Mouse (Mus musculus) midbrain, embryonic 12.5 days (tissue): ENCODE data around the gene Il23a. TPM values are rescaled to one million over a fixed set of nuclear protein-coding genes. Genes with fewer than 3 reads are reported as not detected.
A peak's percentile ranks its signal among the peaks of the same experiment; 100 is the strongest.

Experiments used
- ATAC-seq: fragments of 200-750 bp; cut with Nextera tagmentation; 2 replicates; pipeline ENCODE4 v1.8.0; 2017; ENCODE audit warnings: low read depth, moderate TSS enrichment, moderate library complexity; ENCODE audit not compliant: low FRiP score
- H3K27ac ChIP-seq: fragments of 300-500 bp; sonication (generic); replicated peaks from 2 replicates; pipeline ENCODE4 v1.5.1; 2016; ENCODE audit warnings: mild to moderate bottlenecking
- H3K27me3 ChIP-seq: fragments of 300-500 bp; sonication (generic); 2 replicates; pipeline ENCODE4 v1.6.1; 2016; ENCODE audit warnings: mild to moderate bottlenecking
- H3K36me3 ChIP-seq: fragments of 300-500 bp; sonication (generic); 2 replicates; pipeline ENCODE4 v1.6.1; 2016
- H3K4me1 ChIP-seq: fragments of 300-500 bp; sonication (generic); 2 replicates; pipeline ENCODE4 v1.6.1; 2016
- H3K4me2 ChIP-seq: fragments of 300-500 bp; sonication (generic); replicated peaks from 2 replicates; pipeline ENCODE4 v1.6.1; 2016; ENCODE audit warnings: mild to moderate bottlenecking, moderate library complexity
- H3K4me3 ChIP-seq: fragments of 300-500 bp; sonication (generic); 2 replicates; pipeline ENCODE4 v1.5.1; 2016; ENCODE audit warnings: mild to moderate bottlenecking
- H3K9ac ChIP-seq: fragments of 300-500 bp; sonication (generic); replicated peaks from 2 replicates; pipeline ENCODE4 v1.6.1; 2016; ENCODE audit warnings: mild to moderate bottlenecking, moderate library complexity
- H3K9me3 ChIP-seq: fragments of 300-500 bp; sonication (generic); 2 replicates; pipeline ENCODE4 v1.6.1; 2016; ENCODE audit warnings: mild to moderate bottlenecking
- WGBS: fragments of 180-500 bp; shearing (Covaris S2); methylation state at CpG from one replicate; pipeline ENCODE4 v1.1.7; 2016; 5-methylcytosine and 5-hydroxymethylcytosine counted together
- polyA plus RNA-seq: library from polyadenylated mRNA; unstranded; fragments of >200 nt; fragmentation: Nextera tagmentation; extraction: Ambion mirVana; gene quantifications from 2 replicates; pipeline ENCODE4 v1.2.1, GENCODE M21; 2016

Il23a gene
- polyA plus RNA-seq: not detected in 2 replicates

- Histone ChIP-seq H3K36me3 (no peaks in the 10 kb centered on the region), H3K27ac (no peak within 1 kb of the TSS), H3K4me2 (no peak within 1 kb of the TSS), H3K9ac (no peak within 1 kb of the TSS), H3K27me3 (no peaks in the 10 kb centered on the region), H3K4me3 (no peak within 1 kb of the TSS), H3K4me1 (peaks cover 8% of the 10 kb centered on the region), H3K9me3 (no peaks in the 10 kb centered on the region)
- no peak for ATAC-seq
- WGBS: 85% methylated on average over 11 of the region's 11 CpGs
Observed at GRCm38 (mm10) chr10:128298702-128299171, at the start of gene Il23a. Gene Il23a (minus strand): TSS chr10:128298752.

GRCm38 (mm10) chr10:128347541-128347940 is 49.0 kb upstream of the Il23a start:
- WGBS: 94% methylated on average over 8 of the region's 8 CpGs
- no peak overlapping the region for H3K27ac ChIP-seq
- H3K9me3 ChIP-seq: no peaks in the 10 kb centered on the region
- H3K4me1 ChIP-seq: no peaks in the 10 kb centered on the region
- H3K36me3 ChIP-seq: peaks cover 30% of the 10 kb centered on the region
- H3K4me2 ChIP-seq: no peak overlapping the region
- H3K27me3 ChIP-seq: no peaks in the 10 kb centered on the region
- H3K9ac ChIP-seq: no peak overlapping the region
- no peak for ATAC-seq
- H3K4me3 ChIP-seq: no peak overlapping the region

DNA sequence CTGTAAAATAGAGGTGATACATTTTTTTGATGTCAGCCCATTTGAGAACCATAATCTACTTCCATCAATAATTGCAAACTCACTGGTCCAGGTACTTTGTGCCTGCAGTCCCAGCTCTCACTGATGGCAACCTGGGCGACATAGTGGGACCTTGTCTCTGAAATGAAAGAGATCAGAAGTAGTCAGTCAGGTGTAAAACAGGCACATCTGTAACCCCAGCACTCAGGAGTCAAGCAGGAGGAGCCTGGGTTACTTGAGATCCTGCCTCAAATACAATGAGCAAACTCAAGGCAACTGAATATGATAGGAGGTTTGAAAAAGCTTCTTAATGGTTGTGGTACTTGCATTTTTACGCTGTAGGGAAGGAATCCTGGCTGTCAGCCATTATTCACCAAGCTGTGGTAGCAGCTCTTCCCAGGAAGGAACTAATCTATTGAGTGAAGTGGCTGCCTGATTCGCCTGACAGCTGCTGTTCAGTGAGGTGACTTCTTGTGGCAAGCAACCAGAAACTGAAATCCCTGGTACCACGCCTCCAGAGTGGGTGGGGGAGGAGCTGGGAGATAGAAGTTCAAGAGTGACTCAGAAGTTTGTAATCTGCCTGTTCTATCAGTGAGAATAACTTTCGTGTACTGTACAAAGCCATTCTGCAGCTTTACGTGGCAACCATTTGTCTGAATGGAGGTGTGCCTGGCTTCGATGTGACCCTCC is 46.2 kb upstream of the Il23a start:
- Histone ChIP-seq H3K4me2 (no peak overlapping the region), H3K36me3 (peaks cover 8% of the 10 kb centered on the region), H3K4me1 (no peaks in the 10 kb centered on the region), H3K9ac (no peak overlapping the region), H3K9me3 (no peaks in the 10 kb centered on the region), H3K27me3 (no peaks in the 10 kb centered on the region), H3K27ac (peak overlapping the region; percentile 56; the same call in 1 of the 2 replicates), H3K4me3 (no peak overlapping the region)
- ATAC-seq: no peak
- WGBS: 65% methylated on average over 7 of the region's 7 CpGs

- no peak for ATAC-seq
- Histone ChIP-seq H3K9ac (no peak overlapping the region), H3K4me3 (no peak overlapping the region), H3K27me3 (no peaks in the 10 kb centered on the region), H3K4me2 (no peak overlapping the region), H3K27ac (no peak overlapping the region), H3K36me3 (peaks cover 5% of the 10 kb centered on the region), H3K4me1 (peaks cover 11% of the 10 kb centered on the region), H3K9me3 (no peaks in the 10 kb centered on the region)
- WGBS: 93% methylated on average over 1 of the region's 1 CpGs
Observed at GRCm38 (mm10) chr10:128343436-128343835, 44.9 kb upstream of the Il23a start.

DNA sequence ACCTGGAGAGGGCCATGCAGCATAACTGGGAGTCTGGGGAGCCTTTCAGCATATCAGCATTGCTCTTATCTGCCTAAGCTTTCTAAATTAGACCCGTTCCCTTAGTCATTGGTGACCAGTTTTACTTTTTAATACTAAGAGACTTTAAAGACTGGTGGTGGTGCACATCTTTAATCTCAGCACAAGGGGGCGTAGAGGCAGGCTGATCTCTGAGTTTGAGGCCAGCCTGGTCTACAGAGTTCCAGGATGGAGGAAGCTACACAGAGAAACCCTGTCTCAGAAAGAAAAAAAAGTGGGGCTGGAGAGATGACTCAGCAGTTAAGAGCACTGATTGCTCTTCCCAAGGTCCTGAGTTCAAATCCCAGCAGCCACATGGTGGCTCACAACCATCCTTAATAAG is 41.7 kb upstream of the Il23a start:
- no peak overlapping the region for H3K4me3 ChIP-seq
- H3K36me3 ChIP-seq: peaks cover 5% of the 10 kb centered on the region
- H3K9ac ChIP-seq: no peak overlapping the region
- H3K27ac ChIP-seq: no peak overlapping the region
- WGBS: 80% methylated on average over 2 of the region's 2 CpGs
- no peaks in the 10 kb centered on the region for H3K27me3 ChIP-seq
- no peaks in the 10 kb centered on the region for H3K9me3 ChIP-seq
- no peak for ATAC-seq
- peaks cover 19% of the 10 kb centered on the region for H3K4me1 ChIP-seq
- H3K4me2 ChIP-seq: no peak overlapping the region

GRCm38 (mm10) chr10:128338948-128339347 is 40.4 kb upstream of the Il23a start:
- H3K9me3 ChIP-seq: no peaks in the 10 kb centered on the region
- H3K4me1 ChIP-seq: peaks cover 19% of the 10 kb centered on the region
- H3K27ac ChIP-seq: no peak overlapping the region
- peak overlapping the region; percentile 90 for H3K4me3 ChIP-seq
- ATAC-seq: no peak
- 80% methylated on average over 2 of the region's 2 CpGs for WGBS
- peak overlapping the region; percentile 90; the same call in 1 of the 2 replicates for H3K9ac ChIP-seq
- H3K27me3 ChIP-seq: no peaks in the 10 kb centered on the region
- peak overlapping the region; percentile 91 for H3K4me2 ChIP-seq
- H3K36me3 ChIP-seq: peaks cover 5% of the 10 kb centered on the region

GRCm38 (mm10) chr10:128338415-128338814 is 39.9 kb upstream of the Il23a start:
- Histone ChIP-seq H3K4me1 (peaks cover 19% of the 10 kb centered on the region), H3K4me2 (peak overlapping the region; percentile 91), H3K27me3 (no peaks in the 10 kb centered on the region), H3K4me3 (peak overlapping the region; percentile 90), H3K36me3 (peaks cover 5% of the 10 kb centered on the region), H3K9me3 (no peaks in the 10 kb centered on the region), H3K9ac (peak overlapping the region; percentile 90), H3K27ac (peak overlapping the region; percentile 89)
- WGBS: 30% methylated on average over 5 of the region's 5 CpGs
- ATAC-seq: no peak

DNA sequence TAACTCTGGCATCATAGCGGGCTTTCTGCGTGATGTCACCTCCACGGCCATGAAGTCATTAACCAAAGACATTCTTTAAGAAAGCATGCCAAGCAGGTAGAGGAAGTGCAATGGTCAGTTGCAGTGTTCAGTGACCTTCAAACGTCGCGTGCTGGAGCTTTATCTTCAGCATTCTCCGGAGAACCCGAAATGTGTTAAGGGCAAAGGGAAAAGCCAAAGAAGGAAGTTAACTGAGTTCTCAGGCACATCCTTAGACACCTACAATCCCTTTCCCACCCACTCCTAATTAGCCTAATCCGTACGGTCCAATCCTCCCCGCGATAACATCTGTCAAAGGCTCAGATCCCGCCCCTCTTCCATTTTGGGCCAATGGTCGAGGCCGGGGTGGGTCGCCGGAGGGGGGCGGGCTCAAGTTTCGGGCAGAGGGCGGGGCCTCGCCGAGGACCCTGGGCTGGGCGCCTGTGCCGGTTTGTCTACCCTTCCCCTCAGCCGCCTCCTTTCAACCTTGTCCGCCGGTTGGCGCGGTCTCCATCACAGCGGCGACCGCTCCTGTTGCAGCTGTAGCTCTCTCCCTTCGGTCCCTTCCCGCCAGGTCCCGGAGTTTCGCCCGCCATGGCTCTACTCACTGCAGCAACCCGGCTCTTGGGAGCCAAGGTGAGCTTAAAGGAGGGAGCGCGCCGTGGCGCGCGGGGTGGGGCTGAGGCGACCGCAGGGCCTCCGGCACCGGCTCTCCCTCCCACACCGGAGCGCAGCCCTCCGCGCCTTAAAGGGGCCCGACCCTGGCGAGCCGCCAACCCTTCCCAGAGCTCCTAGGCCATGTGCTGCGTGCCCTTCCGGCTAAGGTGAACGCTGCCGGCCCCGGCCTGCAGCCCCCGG is 39.0 kb upstream of the Il23a start, which contains the start of gene Cs:
Cs (plus strand) TSS at position 429 of the 876 bp plus-strand sequence.
- peaks cover 5% of the 10 kb centered on the region for H3K36me3 ChIP-seq
- peak; percentile 99 for ATAC-seq
- H3K27ac ChIP-seq: peak within 1 kb of the TSS; percentile 89
- peak within 1 kb of the TSS; percentile 90 for H3K4me3 ChIP-seq
- H3K9me3 ChIP-seq: no peaks in the 10 kb centered on the region
- peak within 1 kb of the TSS; percentile 90 for H3K9ac ChIP-seq
- H3K4me1 ChIP-seq: peaks cover 19% of the 10 kb centered on the region
- peak within 1 kb of the TSS; percentile 91 for H3K4me2 ChIP-seq
- 1% methylated on average over 61 of the region's 61 CpGs for WGBS
- no peaks in the 10 kb centered on the region for H3K27me3 ChIP-seq

- 90% methylated on average over 3 of the region's 3 CpGs for WGBS
- peaks cover 5% of the 10 kb centered on the region for H3K36me3 ChIP-seq
- peak overlapping the region; percentile 29; the same call in 1 of the 2 replicates for H3K9ac ChIP-seq
- peak overlapping the region; percentile 90; the same call in 1 of the 2 replicates for H3K4me3 ChIP-seq
- peaks cover 19% of the 10 kb centered on the region for H3K4me1 ChIP-seq
- H3K4me2 ChIP-seq: peak overlapping the region; percentile 91
- no peaks in the 10 kb centered on the region for H3K9me3 ChIP-seq
- ATAC-seq: no peak
- H3K27me3 ChIP-seq: no peaks in the 10 kb centered on the region
- no peak overlapping the region for H3K27ac ChIP-seq
Observed at GRCm38 (mm10) chr10:128336597-128336996, 38.0 kb upstream of the Il23a start.

- Histone ChIP-seq H3K9ac (no peak overlapping the region), H3K9me3 (no peaks in the 10 kb centered on the region), H3K4me3 (no peak overlapping the region), H3K27ac (no peak overlapping the region), H3K4me2 (no peak overlapping the region), H3K4me1 (peaks cover 19% of the 10 kb centered on the region), H3K36me3 (peaks cover 3% of the 10 kb centered on the region), H3K27me3 (no peaks in the 10 kb centered on the region)
- WGBS: 97% methylated on average over 3 of the region's 3 CpGs
- no peak for ATAC-seq
Observed at GRCm38 (mm10) chr10:128336195-128336594, 37.6 kb upstream of the Il23a start.

DNA sequence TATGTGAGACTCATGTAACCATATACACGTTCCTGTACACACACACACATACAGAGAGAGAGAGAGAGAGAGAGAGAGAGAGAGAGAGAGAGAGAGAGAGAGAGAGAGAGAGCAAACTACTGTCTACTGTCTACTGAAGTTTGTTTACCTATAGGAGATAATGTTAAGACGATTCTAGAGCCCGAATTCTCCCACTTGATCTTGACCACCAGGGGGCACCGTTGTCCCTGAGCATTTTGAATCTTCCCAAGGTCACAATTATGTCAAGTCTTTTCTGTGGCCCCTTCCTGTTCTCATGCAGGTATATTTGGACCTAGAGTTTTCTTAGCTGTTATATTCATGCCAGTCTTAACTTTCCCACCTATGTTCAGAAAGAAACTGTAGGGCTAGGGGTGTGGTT is 37.0 kb upstream of the Il23a start:
- Histone ChIP-seq H3K9ac (no peak overlapping the region), H3K4me1 (peaks cover 19% of the 10 kb centered on the region), H3K4me2 (no peak overlapping the region), H3K9me3 (no peaks in the 10 kb centered on the region), H3K4me3 (no peak overlapping the region), H3K27ac (no peak overlapping the region), H3K36me3 (no peaks in the 10 kb centered on the region), H3K27me3 (no peaks in the 10 kb centered on the region)
- ATAC-seq: no peak
- 3% methylated on average over 4 of the region's 4 CpGs for WGBS
